Mouse (Mus musculus) thymus, postnatal 0 days (tissue): Measurements from ENCODE around the gene Hoxa3. TPM values are rescaled to one million over a fixed set of nuclear protein-coding genes. Genes with fewer than 3 reads are reported as not detected.

Source experiments
- DNase-seq: peaks from one replicate; pipeline ENCODE4 v3.0.0-alpha.2; 2015; ENCODE audit warnings: low spot score
- polyA plus RNA-seq: library from polyadenylated mRNA; unstranded; fragments of >200 nt; fragmentation: Nextera tagmentation; extraction: Ambion mirVana; gene quantifications from 2 replicates; pipeline ENCODE4 v1.2.1, GENCODE M21; 2015

The Hoxa3 gene
- polyA plus RNA-seq, 1 experiment from 2014 or later = 1.1 TPM

GRCm38 (mm10) chr6:52220003-52220864 is 7.1 kb upstream of the Hoxa3 start:
- no peak for DNase-seq

DNA sequence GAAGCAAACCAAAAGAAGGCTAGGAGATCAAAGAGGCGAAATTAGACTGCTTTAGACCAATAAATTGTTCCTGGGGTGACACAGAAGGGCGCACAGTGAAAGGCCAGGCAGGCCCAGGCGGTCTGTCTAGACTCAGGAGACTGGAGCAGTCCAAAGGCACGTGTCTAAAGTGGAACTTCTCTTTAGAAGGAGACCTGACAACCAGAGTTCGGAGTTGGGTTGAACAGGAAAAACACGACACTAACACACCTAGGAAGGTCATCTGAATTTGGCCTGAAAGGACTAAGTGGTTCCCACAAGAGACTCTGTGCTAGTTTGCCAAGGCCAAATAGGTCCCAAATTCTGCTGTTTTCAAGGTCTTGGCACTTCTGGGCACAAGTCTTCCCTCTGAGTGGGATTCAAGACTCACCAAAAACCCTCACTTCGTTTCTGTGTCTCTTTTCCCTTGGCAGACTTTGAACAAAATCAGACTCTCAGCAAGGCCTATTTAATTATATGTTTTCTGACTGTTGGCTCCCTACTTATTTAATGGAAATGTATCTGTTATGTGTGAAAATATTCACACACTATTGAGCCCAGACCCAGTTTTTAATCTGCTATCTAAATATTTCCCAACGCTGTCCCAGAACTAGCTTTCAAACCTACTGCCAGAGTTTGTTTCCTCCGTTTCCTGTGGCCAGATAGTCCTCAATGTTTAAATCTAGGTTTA is 6.3 kb upstream of the Hoxa3 start:
- no peak for DNase-seq

DNA sequence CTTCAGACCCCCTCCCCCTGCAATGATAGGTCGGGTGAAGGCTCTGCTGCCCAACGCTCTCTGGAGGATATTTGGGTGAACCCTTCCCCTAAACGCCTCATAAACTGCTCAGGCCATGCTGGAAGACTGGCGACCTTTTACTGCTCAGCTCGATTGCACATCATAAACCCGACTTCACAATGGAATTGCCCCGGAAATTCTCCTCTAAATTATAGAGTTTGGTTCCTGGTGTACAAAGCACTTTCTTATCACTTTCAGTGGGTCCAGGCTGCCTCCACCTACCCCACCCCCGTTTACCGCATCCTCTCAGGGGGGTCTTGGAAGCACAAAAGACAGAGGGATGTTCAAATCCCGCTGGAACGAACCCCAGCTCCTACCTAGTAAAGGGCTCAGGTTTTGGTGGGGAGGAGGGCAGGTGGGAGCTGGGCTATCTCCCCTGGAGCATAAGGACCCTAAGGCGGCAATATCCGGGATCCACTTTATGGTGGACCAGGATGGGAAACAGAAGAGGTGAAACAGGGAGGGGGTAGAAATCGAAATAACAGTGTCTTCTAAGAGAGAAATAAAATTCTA is 5.6 kb upstream of the Hoxa3 start:
- DNase-seq = no peak

DNA sequence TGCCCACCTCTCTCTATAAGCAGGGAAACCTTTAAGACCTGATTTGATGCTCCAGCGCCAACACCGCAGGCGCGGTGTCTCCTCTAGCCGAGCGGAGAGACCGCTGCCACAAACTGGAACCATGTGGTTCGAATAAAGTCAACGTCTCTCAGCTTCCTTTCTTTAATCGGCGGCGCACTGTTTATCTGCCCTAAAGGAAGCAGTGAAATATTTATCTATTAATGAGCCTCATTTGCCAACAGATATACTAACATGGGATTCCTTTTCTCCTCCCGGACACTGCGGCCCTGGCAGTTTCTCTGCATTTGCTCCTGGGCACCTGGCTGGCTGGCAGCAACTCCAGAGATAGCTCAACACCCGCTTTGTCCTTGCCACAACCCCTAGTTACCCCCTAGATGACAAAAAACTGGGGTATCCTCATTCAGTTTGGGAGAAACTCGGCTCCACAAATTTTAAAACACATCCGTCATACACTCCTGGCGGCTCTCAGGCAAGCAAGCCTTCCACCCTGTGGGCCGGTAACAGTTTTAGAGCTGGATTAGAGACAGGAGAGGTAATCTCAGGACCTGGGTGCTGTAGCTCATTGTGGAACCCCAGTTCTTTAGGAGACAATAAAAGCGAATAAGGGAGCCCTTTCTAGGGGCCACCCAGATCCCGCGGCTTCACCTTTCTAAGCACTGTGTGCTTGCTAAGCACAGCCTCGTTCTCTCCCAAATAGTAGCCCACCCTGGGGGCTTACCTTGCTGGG is 4.9 kb upstream of the Hoxa3 start:
- no peak for DNase-seq

DNA sequence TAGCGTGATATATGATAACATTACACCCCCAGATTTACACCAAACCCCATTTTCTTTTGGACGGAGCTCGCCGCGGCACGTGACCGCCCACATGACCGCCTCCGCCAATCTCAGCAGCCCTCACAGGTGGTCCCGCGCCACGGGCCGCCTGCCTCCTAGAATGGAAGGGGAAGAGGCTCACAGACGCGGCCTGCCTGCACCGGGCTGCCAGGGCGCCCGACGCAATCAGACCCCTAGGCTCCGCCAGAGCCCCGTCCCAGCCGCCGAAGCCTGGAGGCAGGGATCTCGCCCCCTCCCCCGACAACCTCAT is 4.3 kb upstream of the Hoxa3 start:
- peak; percentile 57 for DNase-seq

DNA sequence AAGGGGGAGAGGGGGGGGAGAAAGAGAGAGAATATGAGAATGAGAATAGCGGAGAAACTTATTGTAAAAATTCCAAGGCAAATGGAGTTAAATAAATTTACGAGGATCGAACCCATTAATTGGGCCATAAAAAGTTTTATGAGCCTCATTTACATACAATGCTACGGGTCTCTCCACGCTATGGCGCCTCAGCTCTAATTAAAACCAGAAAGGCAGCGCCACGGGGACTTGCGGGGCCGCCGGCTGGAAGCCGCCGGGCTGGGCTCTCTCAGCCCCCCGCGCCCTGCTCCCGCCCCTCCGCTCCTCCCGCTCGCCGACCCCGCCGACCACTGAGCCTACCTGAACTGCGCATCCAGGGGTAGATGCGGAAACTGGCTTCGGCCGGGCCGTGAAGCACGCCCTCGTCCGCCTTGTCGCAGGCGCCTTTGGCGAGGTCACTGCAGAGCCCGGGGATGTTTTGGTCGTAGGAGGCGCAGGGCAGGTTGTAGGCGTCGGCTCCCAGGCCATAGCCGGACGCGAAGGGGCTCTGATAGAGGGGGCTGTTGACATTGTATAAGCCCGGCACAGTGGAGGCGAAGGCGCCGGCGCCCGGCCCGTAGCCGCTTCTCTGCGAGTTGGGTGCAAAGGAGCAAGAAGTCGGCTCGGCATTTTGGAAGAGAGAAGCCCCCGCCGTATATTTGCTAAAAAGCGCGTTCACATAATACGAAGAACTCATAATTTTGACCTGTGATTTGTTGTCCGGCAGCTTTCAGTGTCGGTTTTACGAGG is 3.7 kb upstream of the Hoxa3 start:
- no peak for DNase-seq

DNA sequence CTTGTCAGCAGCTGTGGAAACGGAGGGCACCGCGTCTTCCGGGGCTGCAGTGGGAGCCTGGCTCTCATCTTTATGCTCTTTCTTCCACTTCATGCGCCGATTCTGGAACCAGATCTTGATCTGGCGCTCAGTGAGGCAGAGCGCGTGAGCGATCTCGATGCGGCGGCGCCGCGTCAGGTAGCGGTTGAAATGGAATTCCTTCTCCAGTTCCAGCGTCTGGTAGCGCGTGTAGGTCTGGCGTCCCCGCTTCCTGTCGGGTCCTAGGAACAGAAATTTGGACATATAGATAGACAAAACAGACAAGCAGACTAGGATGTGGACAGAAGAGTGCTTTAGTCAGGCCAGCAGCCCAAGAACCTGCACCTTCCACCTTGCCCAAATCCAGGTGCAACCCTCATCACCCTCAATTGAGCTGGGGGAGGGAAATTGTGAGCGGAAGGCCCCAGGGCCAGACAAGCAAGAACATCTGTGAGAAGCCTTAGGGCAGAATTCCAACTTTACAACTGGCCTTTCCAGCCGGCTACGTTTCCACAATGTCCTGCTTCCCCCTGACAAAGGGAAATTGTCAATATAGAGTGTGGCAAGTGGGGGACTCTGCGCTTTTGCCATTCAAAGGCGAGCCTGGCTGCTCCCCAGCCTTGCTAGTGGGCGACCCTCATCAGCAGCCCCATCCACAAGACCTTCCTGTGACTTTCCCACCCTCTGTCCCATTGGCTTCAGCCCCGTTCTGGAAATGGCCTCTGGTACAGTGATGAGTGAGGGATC is 2.8 kb upstream of the Hoxa3 start:
- DNase-seq = no peak

DNA sequence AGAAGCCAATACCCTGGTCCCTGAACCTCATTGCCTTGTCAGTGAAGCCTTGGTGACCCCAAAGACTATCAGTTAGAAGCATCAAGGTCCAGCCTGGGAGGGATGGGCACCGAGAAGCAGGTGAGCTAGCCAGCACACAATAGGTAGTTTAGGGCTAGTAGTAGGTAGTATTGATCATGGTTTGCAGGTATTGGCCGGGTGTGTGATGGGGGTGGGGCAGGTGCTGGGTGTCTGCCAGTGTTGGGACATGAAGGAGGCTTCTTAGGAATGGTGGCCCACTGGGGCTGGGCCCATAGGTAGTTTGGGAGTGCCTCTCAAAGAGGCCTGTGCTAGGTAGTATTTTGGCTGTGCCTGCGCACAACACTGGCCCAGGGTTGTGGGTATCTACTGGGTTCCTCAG is 1.9 kb upstream of the Hoxa3 start:
- DNase-seq = no peak

GRCm38 (mm10) chr6:52214271-52214670 is 1.1 kb upstream of the Hoxa3 start:
- no peak for DNase-seq

DNA sequence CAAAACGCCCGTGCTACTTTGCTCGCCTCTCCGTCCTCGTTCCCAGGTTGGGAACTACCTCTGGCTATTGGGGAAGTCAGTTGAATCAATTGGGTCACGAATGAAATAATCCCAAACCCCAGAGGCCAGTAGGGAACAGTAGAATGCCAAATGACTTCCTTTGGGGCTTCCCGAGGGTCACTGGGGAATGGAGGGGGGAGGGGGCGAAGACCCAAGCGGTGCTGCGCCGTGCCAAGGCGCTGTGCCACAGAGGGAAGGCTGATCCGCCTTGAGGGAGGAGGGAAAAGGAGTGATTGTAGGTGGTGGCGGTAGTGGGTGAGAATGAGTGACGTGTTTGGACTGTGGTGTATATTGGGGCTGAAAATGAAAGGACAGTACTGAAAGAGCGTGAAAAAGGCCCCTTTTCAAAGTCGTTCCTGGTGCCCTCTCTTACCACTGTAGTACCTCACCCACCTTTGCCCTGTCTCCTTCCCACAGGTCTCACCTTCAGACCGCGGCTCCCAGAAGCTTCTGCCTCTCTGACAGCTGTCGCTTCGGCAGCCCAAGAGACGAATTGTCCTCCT is 499 bp downstream of the Hoxa3 start:
- no peak for DNase-seq

DNA sequence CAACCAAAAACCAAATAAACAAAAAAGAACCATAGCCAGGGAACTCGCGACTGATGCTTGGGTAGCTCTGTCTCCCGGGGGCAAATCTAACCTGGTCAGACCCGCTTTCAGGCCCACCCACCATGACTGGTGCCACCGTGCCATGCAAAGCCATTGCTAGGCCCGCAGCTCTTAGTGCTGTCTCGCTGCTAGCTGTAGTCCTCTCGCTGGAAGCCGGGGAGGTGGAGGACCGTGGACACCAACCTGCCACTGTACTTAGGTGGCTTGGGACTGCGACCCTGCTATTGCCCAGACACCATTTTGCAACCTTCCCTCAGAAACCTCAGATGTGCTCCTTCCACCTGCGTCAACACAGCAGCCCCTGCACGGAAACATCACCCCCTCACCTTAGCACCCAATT is 1.2 kb downstream of the Hoxa3 start:
- no peak for DNase-seq

- peak; percentile 63 for DNase-seq
These were observed 1.8 kb downstream of the Hoxa3 start for GRCm38 (mm10) chr6:52211170-52211935.

- no peak for DNase-seq
These were observed 3.5 kb downstream of the Hoxa3 start for GRCm38 (mm10) chr6:52209685-52210046.

- DNase-seq = no peak
These were observed 4.1 kb downstream of the Hoxa3 start for GRCm38 (mm10) chr6:52208868-52209684.

- DNase-seq = no peak
These were observed 4.9 kb downstream of the Hoxa3 start, which contains the start of gene Hoxa6 for GRCm38 (mm10) chr6:52208072-52208867. Gene Hoxa6, minus strand, starts transcription at chr6:52208722.

- no peak for DNase-seq
These were observed 5.5 kb downstream of the Hoxa3 start for GRCm38 (mm10) chr6:52207684-52207976.

DNA sequence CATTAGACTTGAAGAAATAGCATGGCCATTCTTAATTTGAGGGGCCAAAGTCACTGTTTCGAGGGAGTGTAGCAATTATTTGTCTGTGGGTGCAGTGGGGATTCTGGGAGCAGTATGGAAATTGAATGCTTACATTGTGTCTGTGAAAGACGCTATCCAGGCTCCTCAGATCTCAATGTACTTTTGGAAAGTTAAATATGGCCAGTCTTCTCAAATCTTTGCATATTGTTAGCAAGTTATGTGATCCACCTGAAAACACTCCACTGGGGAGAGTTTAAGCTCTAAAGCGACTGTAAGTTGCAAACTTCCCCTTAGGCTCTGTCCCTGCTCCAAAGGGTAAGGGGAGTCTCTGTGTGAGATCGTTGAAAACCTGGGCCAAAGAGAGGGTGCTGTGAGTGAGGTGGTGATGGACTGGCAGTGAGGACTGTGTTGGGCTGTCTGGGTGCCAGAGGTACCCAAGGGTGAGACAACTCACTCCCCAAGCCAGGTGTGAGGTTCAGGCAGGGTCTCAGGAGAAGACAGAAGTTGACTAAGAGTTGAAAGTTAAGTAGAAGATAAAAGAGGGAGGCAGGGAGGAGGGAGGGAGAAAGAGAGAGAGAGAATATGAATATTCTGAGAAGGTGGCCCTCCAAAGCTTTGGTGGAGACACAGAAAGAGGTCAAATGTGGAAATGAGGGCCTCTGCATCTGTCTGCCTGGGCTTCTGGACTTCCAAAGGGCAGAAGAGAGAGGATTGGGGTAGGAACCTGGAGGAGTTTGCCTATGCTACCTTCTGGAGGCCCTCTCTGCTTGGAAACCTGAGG is 6.1 kb downstream of the Hoxa3 start:
- no peak for DNase-seq
